Mouse (Mus musculus) heart, postnatal 36 days (tissue): ENCODE results near the gene Bicd1. TPM values are rescaled to one million over a fixed set of nuclear protein-coding genes. Genes with fewer than 3 reads are reported as not detected.
"Not testable (repeated sequence)": the region's sequence is repeated elsewhere in the genome, so short reads cannot be mapped to it uniquely, and the experiment has no call there.

ENCODE experiments used
- DNase-seq, 2 experiments: peaks; one replicate each; pipeline ENCODE4 v3.0.0; 2021 to 2022
- intact Hi-C: fragments of 180-260 bp; cut with DNase I; formaldehyde crosslinking; loops from one replicate; pipeline ENCODE4 v1.15.1; 2025
- total RNA-seq, 2 experiments: library from RNA; stranded (reverse); gene quantifications; 2 replicates each; pipeline ENCODE4 v1.2.3; 2021

Gene Bicd1
- total RNA-seq: 1 to 10 TPM; 4.0 to 4.7 TPM

GRCm38 (mm10) chr6:149408833-149409332, at the start of gene Bicd1:
Gene Bicd1 (plus strand): TSS chr6:149408886.
- peak; percentile 60 to 63 for DNase-seq
- intact Hi-C loops: no loop called here

- intact Hi-C loops, DNase-seq: not testable (repeated sequence)
Measured at GRCm38 (mm10) chr6:149362533-149362932, 46.2 kb upstream of the Bicd1 start.

- intact Hi-C loops, DNase-seq: not testable (repeated sequence)
Measured at GRCm38 (mm10) chr6:149365975-149366374, 42.7 kb upstream of the Bicd1 start.

GRCm38 (mm10) chr6:149366403-149366802, 42.3 kb upstream of the Bicd1 start:
- DNase-seq: no peak
- intact Hi-C loops: no loop called here

- peak; percentile 67 to 72 for DNase-seq
- intact Hi-C loops: loop anchor here (1.0 to 5.0 kb wide), 3 partner anchors 243 to 363 kb away; no protein-coding TSS in a partner anchor
Measured at GRCm38 (mm10) chr6:149374986-149375457, 33.7 kb upstream of the Bicd1 start.

- intact Hi-C loops: no loop called here
- DNase-seq: no peak
Measured at GRCm38 (mm10) chr6:149383531-149383930, 25.2 kb upstream of the Bicd1 start.

GRCm38 (mm10) chr6:149386389-149386788, 22.3 kb upstream of the Bicd1 start:
- DNase-seq: no peak
- intact Hi-C loops: no loop called here

GRCm38 (mm10) chr6:149389626-149390025, 19.1 kb upstream of the Bicd1 start:
- intact Hi-C loops, DNase-seq: not testable (repeated sequence)

- DNase-seq: no peak
- intact Hi-C loops: no loop called here
Measured at GRCm38 (mm10) chr6:149399396-149399795, 9.3 kb upstream of the Bicd1 start.

GRCm38 (mm10) chr6:149409341-149409740, 655 bp downstream of the Bicd1 start:
- peak in 1 of 2 experiments; percentile 5 for DNase-seq
- intact Hi-C loops: no loop called here

- DNase-seq: no peak
- intact Hi-C loops: no loop called here
Measured at GRCm38 (mm10) chr6:149409845-149410244, 1.2 kb downstream of the Bicd1 start.

- intact Hi-C loops: no loop called here
- no peak for DNase-seq
Measured at GRCm38 (mm10) chr6:149413256-149413655, 4.6 kb downstream of the Bicd1 start.

- intact Hi-C loops: no loop called here
- no peak for DNase-seq
Measured at GRCm38 (mm10) chr6:149424748-149425147, 16.1 kb downstream of the Bicd1 start.

GRCm38 (mm10) chr6:149439140-149439539, 30.5 kb downstream of the Bicd1 start:
- intact Hi-C loops: no loop called here

GRCm38 (mm10) chr6:149442884-149443283, 34.2 kb downstream of the Bicd1 start:
- intact Hi-C loops: no loop called here
- DNase-seq: no peak

More at GRCm38 (mm10) chr6:149439140-149439539, 30.5 kb downstream of the Bicd1 start:
- DNase-seq: no peak

GRCm38 (mm10) chr6:149445854-149446253, 37.2 kb downstream of the Bicd1 start:
- intact Hi-C loops: no loop called here
- DNase-seq: no peak

- intact Hi-C loops: no loop called here
- no peak for DNase-seq
Measured at GRCm38 (mm10) chr6:149457324-149457723, 48.6 kb downstream of the Bicd1 start.

- DNase-seq: no peak
- intact Hi-C loops: no loop called here
Measured at GRCm38 (mm10) chr6:149460971-149461370, 52.3 kb downstream of the Bicd1 start.

- intact Hi-C loops: no loop called here
Measured at GRCm38 (mm10) chr6:149471477-149471876, 62.8 kb downstream of the Bicd1 start.

GRCm38 (mm10) chr6:149472441-149472840, 63.8 kb downstream of the Bicd1 start:
- intact Hi-C loops, DNase-seq: not testable (repeated sequence)

More at GRCm38 (mm10) chr6:149471477-149471876, 62.8 kb downstream of the Bicd1 start:
- no peak for DNase-seq

GRCm38 (mm10) chr6:149481868-149482267, 73.2 kb downstream of the Bicd1 start:
- DNase-seq, intact Hi-C loops: not testable (repeated sequence)

GRCm38 (mm10) chr6:149494662-149495061, 86.0 kb downstream of the Bicd1 start:
- DNase-seq: no peak
- intact Hi-C loops: no loop called here

- intact Hi-C loops: no loop called here
Measured at GRCm38 (mm10) chr6:149495925-149496324, 87.2 kb downstream of the Bicd1 start.

More at GRCm38 (mm10) chr6:149495925-149496324, 87.2 kb downstream of the Bicd1 start:
- no peak for DNase-seq
